Mouse (Mus musculus): Measurements from ENCODE around the gene Cstf1. TPM values are rescaled to one million over a fixed set of nuclear protein-coding genes. Genes with fewer than 3 reads are reported as not detected.

The Cstf1 gene
- polyA plus RNA-seq, 1 experiment from 2014 or later = 30.4 TPM

Other genes with a start within 250 kb of the Cstf1 start
- gene Mc3r, start 122.2 kb upstream of the Cstf1 start, polyA plus RNA-seq (2015; fragmentation: Nextera tagmentation; extraction: Ambion mirVana) = 0.39 and 0.70 TPM in 2 replicates
- gene Fam210b, start 25.1 kb upstream of the Cstf1 start, polyA plus RNA-seq (2015; fragmentation: Nextera tagmentation; extraction: Ambion mirVana) = 19.9 and 22.4 TPM in 2 replicates
- 15.4 TPM in 2 replicates for gene Aurka, start 146 bp upstream of the Cstf1 start, polyA plus RNA-seq (2015; fragmentation: Nextera tagmentation; extraction: Ambion mirVana)
- 0.12 and 0.27 TPM in 2 replicates for gene Cass4, start 23.1 kb downstream of the Cstf1 start, polyA plus RNA-seq (2015; fragmentation: Nextera tagmentation; extraction: Ambion mirVana)
- gene Rtf2, start 69.9 kb downstream of the Cstf1 start, polyA plus RNA-seq (2015; fragmentation: Nextera tagmentation; extraction: Ambion mirVana) = 96.7 and 98.0 TPM in 2 replicates
- 2.0 and 2.3 TPM in 2 replicates for gene Gcnt7, start 87.9 kb downstream of the Cstf1 start, polyA plus RNA-seq (2015; fragmentation: Nextera tagmentation; extraction: Ambion mirVana)
- gene Fam209, start 101.8 kb downstream of the Cstf1 start, polyA plus RNA-seq (2015; fragmentation: Nextera tagmentation; extraction: Ambion mirVana) = 0.52 TPM in 1 of 2 replicates, not detected in the other
- gene Tfap2c, start 178.9 kb downstream of the Cstf1 start, polyA plus RNA-seq (2015; fragmentation: Nextera tagmentation; extraction: Ambion mirVana) = 0.34 and 0.79 TPM in 2 replicates